8 mouse cellular contexts compared by ENCODE assay signal in genomic region chr8:105290554-105291314, GRCm38 (mm10). TPM values are rescaled to one million over a fixed set of nuclear protein-coding genes. Genes with fewer than 3 reads are reported as not detected.
A peak's percentile ranks its signal among the peaks of the same experiment; 100 is the strongest.
DNase-seq lines count a peak whose midpoint lies in the region; ATAC-seq and TF ChIP-seq lines count a peak whose summit lies in the region.

No protein-coding gene starts in this region.

- in situ Hi-C loops in Patski (cut with MboI; ENCODE audit: low pct_unique_long_range_greater_than_20kb): loop anchor here (10.0 kb wide), 1 partner anchor 656 kb away; the partner anchor contains the start of gene Rrad

- DNase-seq in Patski (ENCODE audit: low read depth, low spot score): no peak
- peak; percentile 94 for DNase-seq in cerebellum, adult 9-10 months
- peak; percentile 91 for DNase-seq in gastrocnemius, adult 18-20 months (ENCODE audit: low spot score)
- peak; percentile 62 to 92 for DNase-seq in left cerebral cortex, postnatal 10 days (ENCODE audit: extremely low spot score in 1 of 2, low spot score in 2 of 2)
- DNase-seq in right cerebral cortex, postnatal 10 days (ENCODE audit: low spot score in 2 of 2): peak; percentile 82 to 88
- DNase-seq in urinary bladder, postnatal 25 days (ENCODE audit: low spot score): peak; percentile 97

- CTCF ChIA-PET in Patski (lab: Charles Lee): interaction anchor here (0.7 to 1.9 kb wide), 18 partner anchors 12 to 602 kb away, joined by 3 to 8 read pairs (median 3); partner anchors contain the start of gene Nol3

- 5% methylated on average over 31 of the region's 31 CpGs for WGBS in hindbrain, embryonic 15.5 days

- no peak overlapping the region for H3K27ac ChIP-seq in hindbrain, embryonic 15.5 days (replicated peaks)

- peak; percentile 5 for ATAC-seq in Patski
- ATAC-seq in hindbrain, embryonic 15.5 days (ENCODE audit: low FRiP score, low read depth): peak; percentile 1; the same call in 1 of the 2 replicates
- peak; percentile 61 for ATAC-seq in megakaryocyte progenitor cell, adult 5-6 weeks (replicated peaks; ENCODE audit: poor library complexity)

- H3K9ac ChIP-seq in hindbrain, embryonic 15.5 days: 0 out of 2 replicates have a peak overlapping the region, but pooled peaks have one; percentile 40

- peaks cover 42% of the 10 kb centered on the region for H3K4me1 ChIP-seq in hindbrain, embryonic 15.5 days (replicated peaks)

- no peaks in the 10 kb centered on the region for H3K36me3 ChIP-seq in hindbrain, embryonic 15.5 days

- H3K4me3 ChIP-seq in hindbrain, embryonic 15.5 days: peak overlapping the region; percentile 56

- H3K27me3 ChIP-seq in Patski: no peaks in the 10 kb centered on the region
- H3K27me3 ChIP-seq in hindbrain, embryonic 15.5 days: no peaks in the 10 kb centered on the region

- intact Hi-C loops in left cerebral cortex, postnatal 10 days (cut with DNase I): loop anchor here (10.0 kb wide), 1 partner anchor 636 kb away; no protein-coding TSS in a partner anchor

- POLR2A ChIA-PET in Patski (lab: Charles Lee): interaction anchor here (0.5 to 2.4 kb wide), 4 partner anchors 10 to 719 kb away, joined by 4 to 6 read pairs (median 4); no protein-coding TSS in a partner anchor

- peak overlapping the region; percentile 69 for H3K4me2 ChIP-seq in hindbrain, embryonic 15.5 days

- H3K9me3 ChIP-seq in hindbrain, embryonic 15.5 days: no peaks in the 10 kb centered on the region

- no peak for TF ChIP-seq CTCF in Patski (IDR thresholded peaks at IDR 0.05)

RNA-seq across cellular contexts. Expression of gene 4931428F04Rik, which starts 1.1 kb away (rescaled TPM):
- polyA plus RNA-seq in Patski (2021): 10.7 TPM
- total RNA-seq in gastrocnemius, adult 18-20 months (2021): under 1 TPM; 0.53 to 0.74 TPM
- polyA plus RNA-seq in hindbrain, embryonic 15.5 days (2015; fragmentation: Nextera tagmentation; extraction: Ambion mirVana): 124 and 146 TPM in 2 replicates
- total RNA-seq in left cerebral cortex, postnatal 10 days (2021): 10 to 100 TPM; 68.2 to 82.2 TPM
- 2.1 and 4.2 TPM in 2 replicates for total RNA-seq in megakaryocyte progenitor cell, adult 5-6 weeks (2015)
- total RNA-seq in megakaryocyte progenitor cell, adult 5-6 weeks (2017): 1.5 and 1.8 TPM in 2 replicates

RNA-seq across cellular contexts. Expression of gene Exoc3l, which starts 5.2 kb away (rescaled TPM):
- polyA plus RNA-seq in Patski (2021): 2.4 TPM
- 1 to 10 TPM in 1 of 2 experiments, under 1 TPM in 1; 0.85 to 1.3 TPM for total RNA-seq in gastrocnemius, adult 18-20 months (2021)
- polyA plus RNA-seq in hindbrain, embryonic 15.5 days (2015; fragmentation: Nextera tagmentation; extraction: Ambion mirVana): 11.6 and 14.2 TPM in 2 replicates
- total RNA-seq in left cerebral cortex, postnatal 10 days (2021): 1 to 10 TPM; 4.2 to 4.3 TPM
- total RNA-seq in megakaryocyte progenitor cell, adult 5-6 weeks (2015): 0.52 and 0.61 TPM in 2 replicates
- total RNA-seq in megakaryocyte progenitor cell, adult 5-6 weeks (2017): 0.20 and 1.6 TPM in 2 replicates

RNA-seq across cellular contexts. Expression of gene E2f4, which starts 6.7 kb away (rescaled TPM):
- polyA plus RNA-seq in Patski (2021): 72.6 TPM
- total RNA-seq in gastrocnemius, adult 18-20 months (2021): 10 to 100 TPM; 31.2 to 31.7 TPM
- 44.0 and 51.0 TPM in 2 replicates for polyA plus RNA-seq in hindbrain, embryonic 15.5 days (2015; fragmentation: Nextera tagmentation; extraction: Ambion mirVana)
- 10 to 100 TPM; 29.6 to 30.2 TPM for total RNA-seq in left cerebral cortex, postnatal 10 days (2021)
- 121 and 126 TPM in 2 replicates for total RNA-seq in megakaryocyte progenitor cell, adult 5-6 weeks (2015)
- 47.0 and 53.6 TPM in 2 replicates for total RNA-seq in megakaryocyte progenitor cell, adult 5-6 weeks (2017)

RNA-seq across cellular contexts. Expression of gene Elmo3, which starts 14.7 kb away (rescaled TPM):
- polyA plus RNA-seq in Patski (2021): 7.2 TPM
- total RNA-seq in gastrocnemius, adult 18-20 months (2021): 1 to 10 TPM; 1.3 to 2.2 TPM
- polyA plus RNA-seq in hindbrain, embryonic 15.5 days (2015; fragmentation: Nextera tagmentation; extraction: Ambion mirVana): 1.3 and 1.5 TPM in 2 replicates
- total RNA-seq in left cerebral cortex, postnatal 10 days (2021): under 1 TPM; 0.41 to 0.83 TPM
- 0.49 and 0.71 TPM in 2 replicates for total RNA-seq in megakaryocyte progenitor cell, adult 5-6 weeks (2015)
- total RNA-seq in megakaryocyte progenitor cell, adult 5-6 weeks (2017): 0.33 and 0.88 TPM in 2 replicates

RNA-seq across cellular contexts. Expression of gene Nol3, which starts 14.8 kb away (rescaled TPM):
- 1.7 TPM for polyA plus RNA-seq in Patski (2021)
- total RNA-seq in gastrocnemius, adult 18-20 months (2021): 10 to 100 TPM; 32.7 to 38.9 TPM
- polyA plus RNA-seq in hindbrain, embryonic 15.5 days (2015; fragmentation: Nextera tagmentation; extraction: Ambion mirVana): 5.2 and 5.7 TPM in 2 replicates
- 1 to 10 TPM; 3.2 to 3.5 TPM for total RNA-seq in left cerebral cortex, postnatal 10 days (2021)
- total RNA-seq in megakaryocyte progenitor cell, adult 5-6 weeks (2015): not detected in 2 replicates
- total RNA-seq in megakaryocyte progenitor cell, adult 5-6 weeks (2017): 0.04 TPM in 1 of 2 replicates, not detected in the other

Comparison
In these comparisons a context has a peak if more than half of its experiments do, and no peak if none do; other contexts are left out.
1. ATAC-seq: peak in every context shown above with its lines; median percentile 61 in megakaryocyte progenitor cell, adult 5-6 weeks; 5 in Patski; 1 in hindbrain, embryonic 15.5 days.
2. RNA of gene 4931428F04Rik, which starts 1.1 kb away (total RNA-seq): 68.2 to 82.2 TPM in left cerebral cortex, postnatal 10 days; 1.5 to 4.2 TPM in megakaryocyte progenitor cell, adult 5-6 weeks and 0.53 to 0.74 TPM in gastrocnemius, adult 18-20 months; every median in the first group is over 10 times any median in the second.